Mouse (Mus musculus) thymus, adult 2 months (tissue): Measurements from ENCODE around the gene Slco1a5. TPM values are rescaled to one million over a fixed set of nuclear protein-coding genes. Genes with fewer than 3 reads are reported as not detected.

Source experiments
- DNase-seq: peaks from one replicate; pipeline ENCODE4 v3.0.0; 2021
- H3K27ac ChIP-seq: fragments of 200-500 bp; 2 replicates; pipeline ENCODE4 v1.5.1; 2012; ENCODE audit warnings: low read length, control low read depth; ENCODE audit not compliant: control insufficient read depth, insufficient read depth
- H3K27me3 ChIP-seq: fragments of 200-500 bp; 2 replicates; pipeline ENCODE4 v1.6.1; 2012; ENCODE audit warnings: mild to moderate bottlenecking, low read length, moderate library complexity, mixed read lengths; ENCODE audit not compliant: control insufficient read depth, insufficient read depth
- H3K36me3 ChIP-seq: fragments of 200-500 bp; 2 replicates; pipeline ENCODE4 v1.6.1; 2012; ENCODE audit warnings: mild to moderate bottlenecking, low read length, moderate library complexity; ENCODE audit not compliant: control insufficient read depth, insufficient read depth
- H3K4me1 ChIP-seq: fragments of 200-500 bp; replicated peaks from 2 replicates; pipeline ENCODE4 v1.6.1; 2012; ENCODE audit warnings: low read length; ENCODE audit not compliant: control insufficient read depth, insufficient read depth
- H3K4me3 ChIP-seq: fragments of 200-500 bp; 2 replicates; pipeline ENCODE4 v1.5.1; 2012; ENCODE audit warnings: mild to moderate bottlenecking, low read length, control low read depth, moderate library complexity; ENCODE audit not compliant: control insufficient read depth, insufficient read depth
- CTCF ChIP-seq: fragments of 200-500 bp; IDR thresholded peaks from 2 replicates; pipeline ENCODE4 v1.5.1; 2012; ENCODE audit warnings: mild to moderate bottlenecking, control low read depth, low read length, moderate library complexity, borderline replicate concordance; ENCODE audit not compliant: control insufficient read depth, poor library complexity, insufficient read depth; ENCODE audit errors: extremely low read depth
- POLR2A ChIP-seq: fragments of 200-500 bp; IDR thresholded peaks from 2 replicates; pipeline ENCODE4 v1.6.1; 2012; ENCODE audit warnings: mild to moderate bottlenecking, low read length, control low read depth, moderate library complexity; ENCODE audit not compliant: control insufficient read depth, poor library complexity, insufficient read depth; ENCODE audit errors: extremely low read depth
- WGBS: fragments of 180-500 bp; shearing (Covaris S2); methylation state at CpG from one replicate; pipeline ENCODE4 v1.1.7; 2018; 5-methylcytosine and 5-hydroxymethylcytosine counted together
- polyA plus RNA-seq: library from polyadenylated mRNA; depleted of rRNA; stranded (reverse); fragments of >200 nt; gene quantifications from 2 replicates; pipeline ENCODE4 v1.2.3, GENCODE M21; 2012

The Slco1a5 gene
- polyA plus RNA-seq, 1 experiment: 0.27 TPM

GRCm38 (mm10) chr6:142239468-142239867, 83.3 kb downstream of the Slco1a5 start:
- Histone ChIP-seq H3K4me1 (no peaks in the 10 kb centered on the region), H3K4me3 (no peak overlapping the region), H3K27ac (no peak overlapping the region), H3K27me3 (no peaks in the 10 kb centered on the region), H3K36me3 (no peaks in the 10 kb centered on the region)
- WGBS: 68% methylated on average over 1 of the region's 1 CpGs
- TF ChIP-seq POLR2A: no peak
- no peak for TF ChIP-seq CTCF
- no peak for DNase-seq

- H3K27me3 ChIP-seq: no peaks in the 10 kb centered on the region
- H3K36me3 ChIP-seq: no peaks in the 10 kb centered on the region
- no peak for TF ChIP-seq CTCF
- no peak for TF ChIP-seq POLR2A
- no peak for DNase-seq
- no peaks in the 10 kb centered on the region for H3K4me1 ChIP-seq
- no peak overlapping the region for H3K27ac ChIP-seq
- no peak overlapping the region for H3K4me3 ChIP-seq
These were observed 102.6 kb downstream of the Slco1a5 start for GRCm38 (mm10) chr6:142220138-142220537.

- no peak for DNase-seq
- Histone ChIP-seq H3K27ac (no peak overlapping the region), H3K4me1 (no peaks in the 10 kb centered on the region), H3K36me3 (no peaks in the 10 kb centered on the region), H3K4me3 (no peak overlapping the region), H3K27me3 (no peaks in the 10 kb centered on the region)
- TF ChIP-seq POLR2A (no peak), CTCF (no peak)
These were observed 111.0 kb downstream of the Slco1a5 start for GRCm38 (mm10) chr6:142211821-142212220.

- H3K27me3 ChIP-seq: no peaks in the 10 kb centered on the region
- no peaks in the 10 kb centered on the region for H3K4me1 ChIP-seq
- TF ChIP-seq POLR2A: no peak
- no peak for TF ChIP-seq CTCF
- DNase-seq: no peak
- no peak overlapping the region for H3K27ac ChIP-seq
- no peak overlapping the region for H3K4me3 ChIP-seq
- H3K36me3 ChIP-seq: no peaks in the 10 kb centered on the region
These were observed 113.0 kb downstream of the Slco1a5 start for GRCm38 (mm10) chr6:142209749-142210148.

- Histone ChIP-seq H3K27me3 (no peaks in the 10 kb centered on the region), H3K4me1 (no peaks in the 10 kb centered on the region), H3K4me3 (no peak within 1 kb of the TSS), H3K27ac (no peak within 1 kb of the TSS), H3K36me3 (no peaks in the 10 kb centered on the region)
- DNase-seq: no peak
- 92% methylated on average over 4 of the region's 4 CpGs for WGBS
- no peak for TF ChIP-seq POLR2A
- TF ChIP-seq CTCF: no peak
These were observed 114.4 kb downstream of the Slco1a5 start, which contains the start of gene Slco1a6 for GRCm38 (mm10) chr6:142208421-142208820. Gene Slco1a6, minus strand, starts transcription at chr6:142208521.

- H3K36me3 ChIP-seq: no peaks in the 10 kb centered on the region
- no peak for DNase-seq
- no peak overlapping the region for H3K27ac ChIP-seq
- H3K27me3 ChIP-seq: no peaks in the 10 kb centered on the region
- TF ChIP-seq CTCF: no peak
- no peak for TF ChIP-seq POLR2A
- no peaks in the 10 kb centered on the region for H3K4me1 ChIP-seq
- no peak overlapping the region for H3K4me3 ChIP-seq
These were observed 122.3 kb downstream of the Slco1a5 start for GRCm38 (mm10) chr6:142200524-142200923.

- Histone ChIP-seq H3K36me3 (no peaks in the 10 kb centered on the region), H3K4me1 (no peaks in the 10 kb centered on the region), H3K27ac (no peak overlapping the region), H3K27me3 (no peaks in the 10 kb centered on the region), H3K4me3 (no peak overlapping the region)
- TF ChIP-seq POLR2A (no peak), CTCF (no peak)
- no peak for DNase-seq
- 88% methylated on average over 8 of the region's 8 CpGs for WGBS
These were observed 128.5 kb downstream of the Slco1a5 start for GRCm38 (mm10) chr6:142194245-142194644.

- H3K27ac ChIP-seq: no peak overlapping the region
- DNase-seq: no peak
These were observed 130.8 kb downstream of the Slco1a5 start for GRCm38 (mm10) chr6:142191962-142192361.

More at GRCm38 (mm10) chr6:142191962-142192361, 130.8 kb downstream of the Slco1a5 start:
- no peaks in the 10 kb centered on the region for H3K27me3 ChIP-seq
- no peak overlapping the region for H3K4me3 ChIP-seq
- H3K36me3 ChIP-seq: no peaks in the 10 kb centered on the region
- TF ChIP-seq CTCF (no peak), POLR2A (no peak)
- no peaks in the 10 kb centered on the region for H3K4me1 ChIP-seq
- 65% methylated on average over 1 of the region's 1 CpGs for WGBS
